Mouse (Mus musculus): Measurements from ENCODE around the gene Nucb1. TPM values are rescaled to one million over a fixed set of nuclear protein-coding genes. Genes with fewer than 3 reads are reported as not detected.

Gene Nucb1
- polyA plus RNA-seq, 1 experiment = 88.2 TPM

- Histone ChIP-seq H3K4me1 (ENCODE audit: control insufficient read depth, insufficient read depth, low read length) (peaks cover 7% of the 10 kb centered on the region; the same call in 1 of the 2 replicates), H3K27ac (ENCODE audit: insufficient read depth, low read length) (peak within 1 kb of the TSS; percentile 92)
- TF ChIP-seq CTCF (IDR thresholded peaks at IDR 0.05; ENCODE audit: extremely low read depth, insufficient read depth, low read length) (no peak), POLR2A (IDR thresholded peaks at IDR 0.05; ENCODE audit: extremely low read depth, insufficient read depth, low read length) (peak; percentile 99)
Measured at GRCm38 (mm10) chr7:45525809-45526473, 15.7 kb upstream of the Nucb1 start, which contains the start of the genes Ppp1r15a and Plekha4. Gene Ppp1r15a, minus strand, starts transcription at chr7:45526268. Gene Plekha4, plus strand, starts transcription at chr7:45526330.

GRCm38 (mm10) chr7:45524841-45525621 is 14.8 kb upstream of the Nucb1 start:
- TF ChIP-seq CTCF (IDR thresholded peaks at IDR 0.05; ENCODE audit: extremely low read depth, insufficient read depth, low read length) (no peak), POLR2A (IDR thresholded peaks at IDR 0.05; ENCODE audit: extremely low read depth, insufficient read depth, low read length) (no peak)
- Histone ChIP-seq H3K4me1 (ENCODE audit: control insufficient read depth, insufficient read depth, low read length) (peaks cover 7% of the 10 kb centered on the region; the same call in 1 of the 2 replicates), H3K4me3 (ENCODE audit: insufficient read depth, low read length) (peak overlapping the region; percentile 78), H3K27ac (ENCODE audit: insufficient read depth, low read length) (peak overlapping the region; percentile 92; the same call in 1 of the 2 replicates)

More at GRCm38 (mm10) chr7:45525809-45526473, 15.7 kb upstream of the Nucb1 start, which contains the start of the genes Ppp1r15a and Plekha4:
- H3K4me3 ChIP-seq (ENCODE audit: insufficient read depth, low read length) = peak within 1 kb of the TSS; percentile 78

- Histone ChIP-seq H3K4me3 (ENCODE audit: insufficient read depth, low read length) (no peak overlapping the region), H3K27ac (ENCODE audit: insufficient read depth, low read length) (no peak overlapping the region), H3K4me1 (ENCODE audit: control insufficient read depth, insufficient read depth, low read length) (peaks cover 7% of the 10 kb centered on the region; the same call in 1 of the 2 replicates)
- TF ChIP-seq CTCF (IDR thresholded peaks at IDR 0.05; ENCODE audit: extremely low read depth, insufficient read depth, low read length) (no peak), POLR2A (IDR thresholded peaks at IDR 0.05; ENCODE audit: extremely low read depth, insufficient read depth, low read length) (no peak)
Measured at GRCm38 (mm10) chr7:45523678-45524170, 13.5 kb upstream of the Nucb1 start.

- H3K27ac ChIP-seq (ENCODE audit: insufficient read depth, low read length) = no peak overlapping the region
- no peak for TF ChIP-seq CTCF (IDR thresholded peaks at IDR 0.05; ENCODE audit: extremely low read depth, insufficient read depth, low read length)
- no peak for TF ChIP-seq POLR2A (IDR thresholded peaks at IDR 0.05; ENCODE audit: extremely low read depth, insufficient read depth, low read length)
- peaks cover 7% of the 10 kb centered on the region; the same call in 1 of the 2 replicates for H3K4me1 ChIP-seq (ENCODE audit: control insufficient read depth, insufficient read depth, low read length)
- no peak overlapping the region for H3K4me3 ChIP-seq (ENCODE audit: insufficient read depth, low read length)
Measured at GRCm38 (mm10) chr7:45522957-45523676, 12.9 kb upstream of the Nucb1 start.

- H3K4me3 ChIP-seq (ENCODE audit: insufficient read depth, low read length) = peak overlapping the region; percentile 32
- no peak for TF ChIP-seq POLR2A (IDR thresholded peaks at IDR 0.05; ENCODE audit: extremely low read depth, insufficient read depth, low read length)
- no peak for TF ChIP-seq CTCF (IDR thresholded peaks at IDR 0.05; ENCODE audit: extremely low read depth, insufficient read depth, low read length)
- no peak overlapping the region for H3K27ac ChIP-seq (ENCODE audit: insufficient read depth, low read length)
- H3K4me1 ChIP-seq (ENCODE audit: control insufficient read depth, insufficient read depth, low read length) = peaks cover 7% of the 10 kb centered on the region; the same call in 1 of the 2 replicates
Measured at GRCm38 (mm10) chr7:45522194-45522752, 12.1 kb upstream of the Nucb1 start.

GRCm38 (mm10) chr7:45521728-45522184 is 11.6 kb upstream of the Nucb1 start:
- TF ChIP-seq POLR2A (IDR thresholded peaks at IDR 0.05; ENCODE audit: extremely low read depth, insufficient read depth, low read length) (peak; percentile 67; the same call in 1 of the 2 replicates), CTCF (IDR thresholded peaks at IDR 0.05; ENCODE audit: extremely low read depth, insufficient read depth, low read length) (no peak)
- H3K27ac ChIP-seq (ENCODE audit: insufficient read depth, low read length) = no peak overlapping the region
- H3K4me3 ChIP-seq (ENCODE audit: insufficient read depth, low read length) = peak overlapping the region; percentile 32
- H3K4me1 ChIP-seq (ENCODE audit: control insufficient read depth, insufficient read depth, low read length) = peaks cover 7% of the 10 kb centered on the region; the same call in 1 of the 2 replicates

- Histone ChIP-seq H3K27ac (ENCODE audit: insufficient read depth, low read length) (no peak overlapping the region), H3K4me3 (ENCODE audit: insufficient read depth, low read length) (no peak overlapping the region), H3K4me1 (ENCODE audit: control insufficient read depth, insufficient read depth, low read length) (peaks cover 7% of the 10 kb centered on the region; the same call in 1 of the 2 replicates)
- no peak for TF ChIP-seq POLR2A (IDR thresholded peaks at IDR 0.05; ENCODE audit: extremely low read depth, insufficient read depth, low read length)
- TF ChIP-seq CTCF (IDR thresholded peaks at IDR 0.05; ENCODE audit: extremely low read depth, insufficient read depth, low read length) = no peak
Measured at GRCm38 (mm10) chr7:45520605-45521004, 10.4 kb upstream of the Nucb1 start.

GRCm38 (mm10) chr7:45519345-45520120 is 9.3 kb upstream of the Nucb1 start:
- Histone ChIP-seq H3K27ac (ENCODE audit: insufficient read depth, low read length) (no peak overlapping the region), H3K4me3 (ENCODE audit: insufficient read depth, low read length) (no peak overlapping the region), H3K4me1 (ENCODE audit: control insufficient read depth, insufficient read depth, low read length) (0 out of 2 replicates have a peak, but pooled peaks cover 3% of the 10 kb centered on the region)
- TF ChIP-seq CTCF (IDR thresholded peaks at IDR 0.05; ENCODE audit: extremely low read depth, insufficient read depth, low read length) (no peak), POLR2A (IDR thresholded peaks at IDR 0.05; ENCODE audit: extremely low read depth, insufficient read depth, low read length) (no peak)

All from cortical plate, adult 2 months (tissue).